Mouse (Mus musculus) left cerebral cortex, adult 8-10 months (tissue): ENCODE data around the gene Mrpl34. TPM values are rescaled to one million over a fixed set of nuclear protein-coding genes. Genes with fewer than 3 reads are reported as not detected.

Experiments
- DNase-seq, 2 experiments: peaks; one replicate each; pipeline ENCODE4 v3.0.0; 2022; ENCODE audit warnings: low spot score in 2 of 2
- total RNA-seq, 4 experiments: library from RNA; stranded (reverse); gene quantifications; 2 replicates each; pipeline ENCODE4 v1.2.4; 2022

Gene Mrpl34
- total RNA-seq, 4 experiments from 2014 or later = 50.0 to 56.8 (median 53.3) TPM

- DNase-seq = peak; percentile 91 to 99
These were observed 4.2 kb downstream of the Mrpl34 start, which contains the start of gene Dda1 for GRCm38 (mm10) chr8:71468916-71469315. Gene Dda1, plus strand, starts transcription at chr8:71469199.

DNA sequence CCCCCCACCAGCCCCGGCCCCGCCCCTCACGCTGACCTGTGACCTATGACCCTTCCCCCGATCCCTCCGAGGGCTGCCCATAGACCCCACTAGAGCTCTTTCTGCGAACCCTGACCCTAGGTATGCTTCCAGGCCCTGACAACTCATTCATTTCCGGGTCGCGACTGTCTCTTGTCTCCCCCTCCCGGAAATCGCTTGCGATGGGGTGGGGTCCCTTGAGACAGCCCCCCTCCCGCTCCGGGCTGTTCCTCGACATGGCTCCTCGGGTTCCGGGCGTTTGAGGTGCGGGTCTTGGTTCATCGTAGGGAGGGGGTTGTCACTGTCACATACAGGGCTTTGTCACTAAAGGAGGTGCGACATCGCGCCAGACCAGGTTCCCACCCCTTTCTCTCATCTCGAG lies 4.7 kb downstream of the Mrpl34 start:
- DNase-seq = peak in 1 of 2 experiments; percentile 76

DNA sequence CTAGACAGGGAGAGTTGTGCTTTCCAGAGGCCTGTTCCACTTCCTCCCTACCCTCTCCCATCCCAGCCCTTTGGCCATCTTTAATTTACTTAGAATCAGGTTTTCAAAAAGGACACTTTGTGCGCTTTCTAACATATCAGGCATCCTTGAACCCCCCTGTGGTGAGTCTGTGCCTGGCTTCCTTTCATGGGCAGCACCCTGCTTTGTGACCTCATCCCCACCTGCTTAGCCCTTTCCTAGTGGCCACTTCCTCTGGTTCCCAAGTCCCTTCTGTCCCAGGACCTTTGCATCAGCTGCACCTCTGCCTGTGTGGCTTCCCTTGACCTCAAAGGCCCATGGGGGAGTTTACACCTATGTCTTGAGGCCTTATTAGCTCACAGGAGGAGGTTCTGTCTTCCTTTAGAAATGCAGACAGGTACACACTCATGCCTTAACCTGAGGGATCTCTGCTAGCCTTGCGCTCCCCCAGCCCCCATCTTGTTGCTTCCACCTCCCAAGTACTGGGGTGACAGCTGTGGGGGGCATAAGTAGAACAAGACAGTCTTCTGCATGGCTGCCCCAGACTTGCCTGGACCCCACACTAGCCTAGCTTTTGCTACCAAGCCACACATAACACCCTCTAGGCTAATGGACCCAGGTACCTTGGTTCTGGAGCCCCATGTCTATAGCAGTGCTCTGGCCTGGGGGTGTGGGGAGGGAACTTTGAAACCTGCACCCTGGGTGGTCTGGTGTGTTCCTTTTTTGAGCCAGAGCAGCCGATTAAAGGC lies 5.6 kb downstream of the Mrpl34 start:
- peak in 1 of 2 experiments; percentile 9 for DNase-seq

DNA sequence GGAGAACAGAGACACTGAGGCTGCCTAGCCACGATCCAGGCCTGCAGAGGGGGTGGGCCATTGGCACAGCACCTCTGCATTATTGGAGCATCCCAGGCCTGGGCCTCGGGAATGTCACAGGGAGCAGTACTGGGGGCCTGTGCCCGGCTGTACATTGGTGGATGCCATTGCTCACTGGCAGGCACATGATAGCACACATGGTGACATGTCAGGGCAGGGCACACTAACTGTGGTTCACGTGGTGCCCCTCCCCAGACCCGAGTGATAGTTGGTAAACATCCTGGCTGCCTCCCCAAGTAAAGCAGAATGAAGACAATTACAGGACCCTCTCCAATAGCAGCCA lies 6.1 kb downstream of the Mrpl34 start:
- DNase-seq = no peak

- no peak for DNase-seq
These were observed 7.1 kb downstream of the Mrpl34 start for GRCm38 (mm10) chr8:71471861-71472260.

DNA sequence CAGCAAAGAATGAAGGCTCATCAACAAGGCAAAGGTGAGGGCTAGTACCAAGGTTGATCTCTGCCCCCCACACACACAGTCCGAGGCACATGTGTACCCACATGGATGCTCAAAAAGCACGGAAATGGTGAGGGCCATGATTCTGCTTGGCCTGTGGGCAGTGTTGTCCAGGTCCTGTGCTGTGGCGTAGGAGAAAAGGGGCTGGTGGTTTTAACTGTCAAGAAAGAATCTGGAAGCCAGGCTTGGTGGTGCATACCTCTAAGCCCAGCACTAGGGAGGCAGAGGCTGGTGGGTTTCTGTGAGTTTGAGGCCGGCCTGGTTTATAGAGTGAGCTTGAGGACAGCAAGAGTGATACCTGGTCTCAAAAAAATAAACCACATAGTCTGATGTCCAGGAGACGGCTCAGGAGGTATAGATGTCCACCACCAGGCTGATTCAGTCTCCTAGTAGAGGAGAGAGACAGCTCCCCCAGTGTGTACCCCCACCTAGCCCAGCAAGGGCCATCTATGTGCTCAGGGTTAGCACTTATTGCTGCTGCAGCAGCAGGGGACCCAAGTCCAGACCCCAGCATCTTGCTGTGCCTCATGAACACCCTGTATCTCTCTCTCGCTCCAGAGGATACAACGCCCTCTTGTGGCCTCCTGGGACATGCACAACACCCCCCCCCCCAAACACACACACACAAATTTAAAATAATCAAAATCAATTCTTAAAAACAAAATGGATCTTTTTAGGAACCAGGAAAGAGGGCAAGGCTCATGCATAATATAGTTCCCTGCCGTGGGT lies 8.0 kb downstream of the Mrpl34 start:
- no peak for DNase-seq

DNA sequence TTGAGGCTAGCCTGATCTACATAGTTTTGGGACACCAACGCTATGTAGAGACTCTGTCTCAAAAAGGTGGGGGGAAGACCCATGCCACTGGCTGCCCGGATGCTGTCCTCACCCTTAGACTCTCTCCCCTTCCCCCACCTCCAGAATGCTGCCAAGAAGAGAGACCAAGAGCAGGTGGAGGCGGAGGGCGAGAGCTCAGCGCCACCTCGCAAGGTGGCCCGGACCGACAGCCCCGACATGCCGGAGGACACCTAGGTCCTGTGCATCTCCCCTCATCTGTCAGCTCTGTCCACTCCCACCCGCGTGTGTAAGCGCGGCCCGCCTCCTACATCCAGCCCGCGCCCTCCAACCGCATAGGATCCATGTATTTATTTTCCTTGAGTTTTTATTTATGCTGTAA lies 9.6 kb downstream of the Mrpl34 start:
- DNase-seq = no peak

DNA sequence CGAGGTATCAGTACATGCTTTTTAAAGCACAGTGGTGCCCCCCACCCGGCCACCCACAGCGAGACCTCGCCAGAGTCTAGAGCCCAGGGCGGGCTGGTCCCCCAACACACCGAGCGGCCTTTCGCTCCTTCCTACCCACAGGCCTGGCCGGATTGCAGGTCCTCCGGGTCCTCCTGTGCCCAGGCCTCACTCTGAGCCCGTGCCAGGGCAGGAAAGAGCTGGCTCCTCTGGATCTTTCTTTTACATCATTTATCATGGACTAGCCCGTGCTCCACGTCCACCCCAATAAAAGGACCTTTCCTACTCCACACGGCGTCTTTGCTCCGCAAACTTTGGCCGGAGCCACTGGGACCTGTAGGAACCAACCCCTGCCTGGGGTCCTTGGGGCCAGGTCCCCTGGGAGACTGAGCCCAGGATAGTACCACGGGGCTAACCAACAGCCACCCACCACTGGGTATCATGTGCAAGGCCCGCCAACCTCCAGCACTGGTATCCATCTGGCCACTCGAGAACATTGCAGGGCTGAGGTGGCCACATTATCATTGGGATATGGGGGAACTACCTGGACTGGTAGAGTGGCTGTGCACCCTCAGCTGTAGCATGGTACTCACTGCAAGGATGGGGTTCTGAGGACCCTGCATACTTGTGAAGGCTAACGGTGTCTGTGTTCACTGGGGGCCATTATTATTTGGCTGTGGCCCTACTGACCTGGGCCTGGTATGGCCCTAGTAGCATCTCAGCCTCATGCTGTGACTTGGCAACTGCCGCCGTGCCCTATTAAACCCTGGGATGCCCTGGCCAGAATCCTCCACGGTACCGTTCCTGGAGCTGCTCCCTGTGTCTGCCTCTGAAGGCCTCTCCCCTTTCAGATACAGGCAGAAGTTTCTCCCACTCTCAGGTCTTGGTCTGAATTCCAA lies 10.3 kb downstream of the Mrpl34 start:
- DNase-seq = no peak

- no peak for DNase-seq
These were observed 10.9 kb downstream of the Mrpl34 start for GRCm38 (mm10) chr8:71475702-71476075.

DNA sequence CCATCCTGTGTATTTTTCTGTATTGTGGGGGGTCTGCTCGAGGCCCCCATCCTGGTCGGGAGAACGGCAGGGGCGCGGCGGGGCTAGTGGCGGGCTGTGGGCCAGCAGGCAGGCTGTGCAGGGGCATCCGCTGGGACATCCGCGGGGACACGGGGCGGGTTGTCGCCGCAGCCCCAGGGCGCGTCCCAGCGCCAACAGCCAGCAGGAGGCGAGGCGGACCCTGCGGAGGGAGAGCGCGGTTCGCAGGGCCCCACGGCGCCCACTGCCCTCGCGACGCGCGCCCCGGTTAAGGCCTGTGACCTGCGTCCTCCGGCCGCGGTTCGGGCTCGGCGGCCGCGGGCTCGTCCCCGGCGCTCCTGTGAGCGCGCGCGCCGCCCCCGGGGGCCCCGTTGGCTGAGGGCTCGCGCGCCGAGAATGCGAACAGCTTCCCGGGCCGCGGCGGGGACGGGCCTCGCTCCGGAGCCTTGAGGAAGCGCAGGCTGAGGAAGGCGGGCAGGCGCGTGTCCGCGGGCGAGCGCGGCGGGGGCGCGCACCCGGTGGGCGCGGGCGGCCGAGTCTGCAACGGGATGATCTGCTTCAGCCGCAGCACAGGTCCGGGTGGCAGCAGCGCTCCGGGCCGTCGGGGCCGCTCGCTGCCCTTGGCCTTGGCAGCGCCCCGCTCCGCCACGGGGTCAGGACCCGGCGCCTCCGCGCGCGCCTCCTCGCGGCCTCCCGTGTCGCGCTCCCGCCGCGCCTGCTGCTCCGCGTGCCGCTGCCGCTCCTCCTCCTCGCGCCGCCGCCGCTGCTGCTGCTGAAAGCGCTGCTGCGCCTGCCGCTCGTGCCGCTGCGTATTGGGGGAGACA lies 11.6 kb downstream of the Mrpl34 start:
- peak; percentile 70 to 82 for DNase-seq

- DNase-seq = peak in 1 of 2 experiments; percentile 36
These were observed 12.6 kb downstream of the Mrpl34 start for GRCm38 (mm10) chr8:71477196-71477845.

DNA sequence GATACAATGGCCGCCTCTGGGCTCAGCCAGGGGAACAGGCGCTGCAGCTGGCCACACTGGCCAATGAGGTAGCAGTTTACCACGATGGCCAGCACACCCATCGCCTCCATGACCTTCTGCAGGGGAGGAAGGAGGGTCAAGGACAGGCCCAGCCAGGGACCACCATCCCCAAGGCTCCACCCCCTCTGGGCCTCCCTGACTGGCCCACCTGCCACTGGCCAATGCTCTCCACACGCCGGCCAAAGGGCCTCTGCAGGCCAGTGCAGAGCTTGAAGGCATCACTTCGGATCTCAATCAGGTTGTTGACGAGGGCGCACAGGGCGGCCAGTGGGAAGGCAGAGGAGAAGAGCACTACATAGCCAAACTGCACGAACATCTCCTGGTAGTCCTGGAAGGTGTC lies 14.2 kb downstream of the Mrpl34 start:
- DNase-seq = no peak

- peak in 1 of 2 experiments; percentile 29 for DNase-seq
These were observed 19.2 kb downstream of the Mrpl34 start for GRCm38 (mm10) chr8:71483932-71484331.

DNA sequence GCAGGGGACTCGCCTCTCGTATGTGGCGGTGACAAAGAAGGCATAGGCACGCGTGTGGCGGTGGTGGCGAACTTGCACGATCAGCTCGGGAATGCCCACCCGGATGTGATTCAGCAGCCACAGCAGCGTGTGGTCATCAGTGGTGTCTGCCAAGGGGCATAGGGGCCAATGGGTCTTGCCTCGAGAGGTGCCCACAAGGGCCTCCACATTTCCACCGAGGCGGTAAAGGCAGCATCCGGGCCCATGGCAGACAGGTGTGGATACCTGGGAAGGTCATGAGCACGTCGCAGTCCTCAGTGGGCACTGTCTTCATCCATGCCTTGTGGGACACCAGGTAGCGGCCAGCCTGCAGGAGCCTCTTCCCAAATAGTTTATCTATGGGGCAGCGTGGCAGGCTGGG lies 20.0 kb downstream of the Mrpl34 start:
- no peak for DNase-seq

DNA sequence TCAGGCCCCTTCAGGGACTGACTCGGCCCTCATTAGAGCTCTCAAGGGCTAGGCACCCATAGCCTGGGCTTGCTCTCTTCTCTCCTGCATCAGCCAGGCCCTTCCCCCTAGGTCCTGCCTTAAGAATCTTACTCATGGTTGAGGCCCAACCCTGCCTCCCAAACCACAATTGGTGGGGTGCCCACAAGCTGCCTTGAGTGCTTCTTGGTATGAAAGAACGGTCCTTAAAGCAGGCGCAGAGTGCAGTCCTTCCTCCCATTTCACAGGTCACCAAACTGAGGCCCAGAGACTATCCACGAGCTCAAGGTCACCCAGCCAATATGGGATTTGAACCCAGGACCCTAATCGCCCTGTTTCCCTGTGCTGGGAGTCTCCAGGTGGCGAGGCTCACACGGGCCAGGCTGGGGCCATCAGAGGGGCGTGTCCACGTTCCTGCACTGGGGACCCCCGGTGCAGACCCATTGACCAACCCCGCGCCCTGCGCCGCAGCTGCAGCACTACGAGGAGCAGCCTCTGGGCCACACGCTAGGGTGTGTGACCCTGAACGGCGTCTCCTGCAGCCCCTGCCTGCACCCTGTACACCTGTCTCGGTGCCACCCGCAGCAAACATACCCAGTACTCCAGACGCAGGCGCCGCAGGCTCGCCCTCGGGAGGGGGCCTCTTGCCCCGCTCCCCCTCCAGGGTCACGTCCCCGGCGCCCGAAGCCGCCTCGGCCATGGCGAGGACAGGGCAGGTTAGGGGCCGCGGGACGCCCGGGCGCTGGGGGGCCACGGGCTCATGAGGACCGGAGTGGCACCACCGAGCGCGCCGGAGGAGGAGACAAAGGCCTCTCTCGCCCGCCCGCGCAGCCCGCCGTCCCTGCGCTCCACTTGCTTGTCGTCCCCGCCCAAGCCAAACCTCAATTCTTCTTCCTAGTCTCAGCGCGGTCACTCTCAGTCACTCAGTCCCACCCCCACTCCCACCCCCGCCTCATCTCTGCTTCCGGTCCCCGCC lies 20.7 kb downstream of the Mrpl34 start, which contains the start of gene Ano8:
Ano8 (minus strand) TSS at position 822 of the 994 bp plus-strand sequence.
- DNase-seq = peak in 1 of 2 experiments; percentile 87

- no peak for DNase-seq
These were observed 21.4 kb downstream of the Mrpl34 start for GRCm38 (mm10) chr8:71486136-71486529.

- no peak for DNase-seq
These were observed 23.1 kb downstream of the Mrpl34 start, which contains the start of gene Gtpbp3 for GRCm38 (mm10) chr8:71487691-71488445. Gene Gtpbp3, plus strand, starts transcription at chr8:71488103.

DNA sequence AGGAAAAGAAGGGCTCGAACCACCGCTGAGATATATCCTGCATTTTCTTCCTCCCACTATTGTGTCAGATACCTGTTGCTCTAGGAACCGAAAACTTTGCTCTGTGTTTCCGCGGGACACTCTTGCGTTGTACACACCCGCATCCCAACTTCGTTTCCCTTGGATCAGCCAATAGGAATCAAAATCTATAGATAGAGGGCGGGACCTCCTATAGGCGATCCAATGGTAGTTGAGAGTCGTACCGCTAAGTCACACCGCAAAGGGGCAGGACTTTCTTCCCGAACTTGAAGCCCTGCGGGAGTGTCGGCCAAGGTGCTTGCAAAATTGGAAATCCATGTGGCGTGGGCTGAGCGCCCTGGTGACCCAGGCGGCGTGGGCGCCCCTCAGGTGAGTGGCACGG lies 23.7 kb downstream of the Mrpl34 start:
- peak; percentile 64 to 84 for DNase-seq
